Mouse (Mus musculus) urinary bladder, postnatal 14 days (tissue): ENCODE measurements around the gene Pip4p1.
A peak's percentile ranks its signal among the peaks of the same experiment; 100 is the strongest.
"Not testable (repeated sequence)": the region's sequence is repeated elsewhere in the genome, so short reads cannot be mapped to it uniquely, and the experiment has no call there.

Experiments used
- DNase-seq: peaks from one replicate; pipeline ENCODE4 v3.0.0; 2021; ENCODE audit warnings: low spot score

The Pip4p1 gene

GRCm38 (mm10) chr14:50930754-50931492, at the start of gene Pip4p1, which contains the start of gene Pnp:
Pip4p1 (minus strand) TSS chr14:50930856.
Pnp (plus strand) TSS chr14:50931082.
- peak; percentile 99 for DNase-seq

- no peak for DNase-seq
Measured at GRCm38 (mm10) chr14:50979631-50980030, 49.0 kb upstream of the Pip4p1 start.

DNA sequence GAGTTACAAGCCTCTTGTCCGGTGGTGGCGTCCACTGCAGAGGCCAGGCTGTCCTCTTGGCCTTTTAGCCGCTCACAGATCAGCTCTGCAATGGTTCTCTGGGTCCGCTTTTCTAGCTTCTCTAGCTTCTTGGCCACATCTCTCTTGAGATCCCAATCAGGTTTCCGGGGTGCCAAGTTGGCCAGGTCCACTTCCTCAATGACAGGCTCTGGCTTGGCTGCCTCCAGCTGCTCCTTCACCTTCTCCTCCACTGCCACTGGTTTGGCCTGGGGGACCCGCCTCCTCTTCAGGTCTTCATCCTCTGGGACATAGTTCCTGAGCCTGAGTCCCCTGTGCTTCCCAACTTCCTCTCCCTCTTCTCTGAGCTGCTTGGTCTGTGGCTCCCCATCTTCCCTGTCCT, 47.8 kb upstream of the Pip4p1 start:
- DNase-seq = not testable (repeated sequence)

- DNase-seq = no peak
Measured at GRCm38 (mm10) chr14:50976674-50977073, 46.0 kb upstream of the Pip4p1 start.

- no peak for DNase-seq
Measured at GRCm38 (mm10) chr14:50975001-50975400, 44.3 kb upstream of the Pip4p1 start.

GRCm38 (mm10) chr14:50973700-50974099, 43.0 kb upstream of the Pip4p1 start:
- DNase-seq = no peak

- not testable (repeated sequence) for DNase-seq
Measured at GRCm38 (mm10) chr14:50973054-50973453, 42.4 kb upstream of the Pip4p1 start.

- no peak for DNase-seq
Measured at GRCm38 (mm10) chr14:50970822-50971221, 40.2 kb upstream of the Pip4p1 start.

DNA sequence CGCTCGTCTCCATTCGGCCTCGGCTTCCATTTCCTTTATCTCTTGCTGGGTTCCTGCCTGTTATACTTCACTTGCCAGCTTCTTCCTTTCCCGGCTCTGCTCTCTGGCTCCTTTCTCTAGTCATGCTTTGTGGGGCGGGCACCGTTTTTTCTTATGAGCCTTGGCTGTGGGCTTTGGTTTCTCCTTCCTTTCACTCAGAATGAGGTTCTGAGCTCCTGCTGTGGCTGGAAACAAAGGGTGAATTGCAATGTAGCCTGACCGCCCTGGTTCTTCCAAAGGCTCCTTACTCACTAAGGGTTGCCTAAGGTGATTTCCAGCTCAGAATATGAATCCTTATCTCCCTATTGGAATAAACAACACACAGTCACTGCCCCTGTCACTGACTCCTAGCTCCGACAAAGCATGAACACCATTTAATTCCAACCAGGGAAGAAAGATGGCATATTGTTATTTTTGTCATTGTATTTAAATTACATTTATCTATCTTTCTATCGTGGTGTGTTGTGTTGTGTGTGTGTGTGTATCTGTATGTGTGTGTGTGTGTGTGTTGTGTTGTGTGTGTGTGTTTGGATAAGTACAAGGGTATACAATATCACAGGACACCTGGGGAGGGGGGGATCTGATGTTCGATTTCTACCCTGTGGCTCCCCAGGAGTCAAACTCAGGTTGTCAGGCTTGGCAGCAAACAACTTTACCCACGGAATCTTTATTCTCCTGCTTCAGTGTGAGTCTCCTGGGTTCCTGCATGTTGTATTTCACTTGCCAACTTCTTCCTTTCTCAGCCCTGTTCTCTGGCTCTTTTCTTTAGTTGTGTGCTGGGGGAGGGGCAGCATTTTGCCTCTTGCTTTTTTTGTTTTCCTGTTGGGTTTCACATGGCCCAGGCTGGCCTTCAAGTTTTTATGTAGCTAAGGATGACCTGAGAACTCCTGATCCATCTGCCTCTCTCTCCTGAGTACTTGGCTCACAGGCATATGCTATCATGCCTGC, 39.2 kb upstream of the Pip4p1 start:
- no peak for DNase-seq

DNA sequence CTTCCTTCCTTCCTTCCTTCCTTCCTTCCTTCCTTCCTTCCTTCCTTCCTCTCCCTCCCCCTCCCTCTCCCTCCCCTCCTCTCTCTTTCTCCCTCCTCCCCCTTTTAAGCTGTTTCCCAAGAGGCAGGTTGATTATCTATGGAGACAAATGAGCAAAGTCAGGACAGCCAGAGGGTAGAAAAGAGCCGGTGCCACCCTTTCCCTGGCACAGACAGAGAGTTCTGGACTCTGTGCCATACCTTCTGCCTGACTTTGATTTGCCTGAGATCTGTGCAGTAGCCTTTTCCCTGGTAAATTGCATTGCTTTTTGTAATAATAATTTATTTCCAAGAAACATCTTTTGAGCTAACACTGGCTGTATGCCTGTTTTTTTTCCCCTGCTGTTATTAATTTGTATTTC, 38.4 kb upstream of the Pip4p1 start:
- no peak for DNase-seq

GRCm38 (mm10) chr14:50968216-50968980, 37.7 kb upstream of the Pip4p1 start:
- no peak for DNase-seq

DNA sequence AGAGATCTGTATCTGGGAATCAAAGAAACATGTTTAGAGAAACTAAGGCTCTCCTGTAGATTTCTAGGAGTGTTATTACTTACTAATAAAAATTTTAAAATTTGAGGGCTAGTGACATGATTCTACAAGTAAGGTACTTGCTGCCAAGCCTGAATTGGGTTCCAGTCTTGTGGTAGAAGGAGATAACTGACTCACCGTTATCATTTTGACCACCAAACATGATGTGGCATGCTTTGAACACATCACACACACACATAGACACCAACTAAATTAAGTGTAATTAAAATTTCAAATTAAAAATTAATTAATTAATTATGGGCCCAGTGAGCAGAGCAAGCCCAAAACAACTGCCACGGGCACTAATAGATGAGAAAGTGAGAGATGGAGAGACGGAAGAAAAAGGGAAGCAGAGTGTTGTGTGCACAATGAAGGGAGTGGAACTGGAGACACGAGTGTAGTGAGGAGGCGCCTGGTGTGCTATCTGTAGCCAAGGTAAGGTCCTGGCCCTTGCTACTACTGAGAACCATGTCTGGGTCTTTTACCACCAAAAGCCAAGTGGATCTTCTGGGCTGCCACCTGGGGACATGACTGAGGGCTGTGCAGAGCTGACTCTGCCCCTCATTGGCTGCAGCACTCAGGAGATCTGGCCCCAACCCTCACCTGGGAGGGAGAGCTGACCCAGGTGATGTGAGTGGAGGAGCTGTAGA, 27.8 kb upstream of the Pip4p1 start:
- not testable (repeated sequence) for DNase-seq

DNA sequence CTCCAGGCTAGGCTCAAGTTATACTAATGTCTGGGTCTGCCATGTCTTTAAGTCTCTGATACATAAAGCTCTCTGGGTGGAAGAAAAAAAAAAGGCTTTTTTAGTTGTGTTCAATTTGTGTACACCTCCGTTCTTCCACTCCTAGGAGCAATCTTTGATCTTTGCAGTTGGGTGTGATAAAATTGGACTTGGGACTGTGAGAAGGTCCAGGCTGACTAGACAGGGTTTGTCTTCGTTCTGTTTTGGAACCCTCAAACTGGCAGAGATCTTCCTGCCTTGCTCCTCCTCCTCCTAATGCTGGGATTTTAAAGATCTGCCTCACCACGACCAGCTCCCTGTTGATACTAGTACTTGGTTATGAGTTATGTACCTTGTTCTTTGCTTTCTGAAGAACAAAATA, 26.5 kb upstream of the Pip4p1 start:
- not testable (repeated sequence) for DNase-seq

GRCm38 (mm10) chr14:50956724-50957123, 26.1 kb upstream of the Pip4p1 start:
- DNase-seq = not testable (repeated sequence)

DNA sequence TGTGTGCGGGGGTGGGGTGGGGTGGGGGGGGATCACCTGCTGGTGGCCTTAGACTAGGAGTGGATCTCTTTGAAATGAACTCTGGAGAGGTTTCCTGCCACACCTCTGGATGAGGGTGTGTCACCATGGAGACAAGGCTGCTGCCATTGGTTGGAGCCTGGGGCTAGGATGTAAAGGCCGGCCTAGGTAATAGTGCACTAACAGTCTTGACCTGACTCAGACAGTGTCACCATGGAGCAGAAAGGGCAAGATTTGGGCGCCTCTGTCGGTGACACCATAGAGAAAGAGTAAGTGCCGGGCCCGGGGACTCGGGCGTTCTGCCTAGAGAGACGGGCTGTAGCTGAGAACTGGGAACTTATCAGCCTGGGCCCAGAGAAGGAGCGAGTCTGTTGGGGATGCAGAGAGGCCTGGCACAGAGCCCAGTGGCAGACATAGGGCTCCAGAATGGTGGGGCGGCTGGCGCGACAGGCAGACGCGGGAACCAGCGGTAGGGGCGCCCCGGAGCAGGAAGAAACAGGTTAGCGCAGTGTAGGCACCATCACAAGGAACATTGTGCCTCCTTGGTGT, 25.4 kb upstream of the Pip4p1 start, which contains the start of gene Pnp2:
Gene Pnp2 (plus strand): TSS at position 51 of the 567 bp plus-strand sequence.
- peak; percentile 58 for DNase-seq

DNA sequence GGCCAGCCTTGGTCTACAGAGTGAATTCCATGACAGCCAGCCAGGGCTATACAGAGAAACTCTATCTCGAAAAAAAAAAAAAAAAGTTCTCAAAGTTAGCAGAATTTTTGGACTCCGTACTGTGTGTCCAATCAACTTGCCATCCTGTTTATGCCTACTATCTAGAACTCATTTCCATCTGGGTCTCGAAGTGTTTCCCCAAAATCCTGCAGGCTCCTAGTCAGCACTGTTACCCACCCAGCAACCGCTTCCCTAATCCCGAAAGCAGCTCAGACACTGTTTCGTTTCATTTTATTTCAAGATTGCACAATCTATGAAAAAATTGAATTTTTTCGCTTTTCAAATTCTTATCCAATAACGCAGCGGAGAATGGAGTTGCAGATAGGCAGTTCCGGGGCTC, 24.8 kb upstream of the Pip4p1 start:
- DNase-seq = no peak

DNA sequence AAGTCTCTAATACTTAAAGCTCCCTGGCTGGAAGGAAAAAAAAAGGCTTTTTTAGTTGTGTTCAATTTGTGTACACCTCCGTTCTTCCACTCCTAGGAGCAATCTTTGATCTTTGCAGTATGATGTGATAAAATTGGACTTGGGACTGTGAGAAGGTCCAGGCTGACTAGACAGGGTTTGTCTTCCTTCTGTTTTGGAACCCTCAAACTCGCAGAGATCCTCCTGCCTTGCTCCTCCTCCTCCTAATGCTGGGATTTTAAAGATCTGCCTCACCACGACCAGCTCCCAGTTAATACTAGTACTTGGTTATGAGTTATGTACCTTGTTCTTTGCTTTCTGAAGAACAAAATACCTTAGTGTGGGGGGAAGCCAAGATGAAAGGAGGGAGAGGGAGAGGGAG, 14.9 kb upstream of the Pip4p1 start:
- not testable (repeated sequence) for DNase-seq

DNA sequence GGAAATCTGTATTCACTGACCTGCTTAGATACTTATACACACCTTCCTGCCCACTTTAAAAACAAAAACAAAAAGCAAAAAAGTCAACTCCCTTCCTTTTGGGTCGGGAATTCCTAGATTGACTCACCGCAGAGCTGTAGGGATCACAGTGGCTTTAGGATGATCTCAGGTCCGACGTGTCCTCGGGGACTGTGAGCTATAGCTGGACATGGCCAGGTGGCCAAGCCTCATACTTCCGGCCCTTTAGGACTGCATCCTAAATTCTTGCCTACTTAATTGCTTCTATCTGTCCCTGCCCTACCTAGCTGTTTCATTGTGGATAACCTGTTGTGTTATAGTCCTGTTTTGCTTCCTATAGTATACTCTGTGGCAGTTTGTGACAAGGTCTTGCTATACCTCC, 14.4 kb upstream of the Pip4p1 start:
- DNase-seq = not testable (repeated sequence)

DNA sequence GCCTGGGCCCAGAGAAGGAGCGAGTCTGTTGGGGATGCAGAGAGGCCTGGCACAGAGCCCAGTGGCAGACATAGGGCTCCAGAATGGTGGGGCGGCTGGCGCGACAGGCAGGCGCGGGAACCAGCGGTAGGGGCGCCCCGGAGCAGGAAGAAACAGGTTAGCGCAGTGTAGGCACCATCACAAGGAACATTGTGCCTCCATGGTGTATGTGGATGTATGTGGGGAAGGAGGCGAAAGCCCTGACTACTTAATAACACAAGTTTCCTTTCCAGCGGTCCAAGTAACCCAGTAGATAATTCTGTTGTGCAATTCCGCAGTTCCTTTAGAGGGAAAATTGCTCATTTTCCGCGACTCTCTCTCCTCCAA, 14.0 kb upstream of the Pip4p1 start:
- DNase-seq = not testable (repeated sequence)

DNA sequence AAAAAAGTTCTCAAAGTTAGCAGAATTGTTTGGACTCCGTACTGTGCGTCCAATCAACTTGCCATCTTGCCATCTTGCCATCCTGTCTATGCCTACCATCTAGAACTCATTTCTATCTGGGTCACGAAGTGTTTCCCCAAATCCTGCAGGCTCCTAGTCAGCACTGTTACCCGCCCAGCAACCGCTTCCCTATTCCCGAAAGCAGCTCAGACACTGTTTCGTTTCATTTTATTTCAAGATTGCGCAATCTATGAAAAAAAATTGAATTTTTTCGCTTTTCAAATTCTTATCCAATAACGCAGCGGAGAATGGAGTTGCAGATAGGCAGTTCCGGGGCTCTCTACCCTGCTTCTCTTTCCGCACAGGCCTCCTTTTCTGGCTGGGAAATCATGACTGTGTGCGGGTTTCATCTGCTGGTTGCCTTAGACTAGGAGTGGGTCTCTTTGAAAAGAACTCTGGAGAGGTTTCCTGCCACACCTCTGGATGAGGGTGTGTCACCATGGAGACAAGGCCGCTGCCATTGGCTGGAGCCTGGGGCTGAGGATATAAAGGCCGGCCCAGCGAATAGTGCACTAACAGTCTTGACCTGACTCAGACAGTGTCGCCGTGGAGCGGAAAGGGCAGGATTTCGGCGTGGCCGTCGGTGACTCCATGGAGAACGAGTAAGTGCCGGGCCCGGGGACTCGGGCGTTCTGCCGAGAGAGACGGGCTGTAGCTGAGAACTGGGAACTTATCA, 13.4 kb upstream of the Pip4p1 start, which contains the start of gene Gm49342:
Gene Gm49342 (plus strand): TSS at position 586 of the 736 bp plus-strand sequence.
- DNase-seq = peak; percentile 97
